Mouse (Mus musculus): ENCODE results near the gene Rab22a. TPM values are rescaled to one million over a fixed set of nuclear protein-coding genes. Genes with fewer than 3 reads are reported as not detected.
A peak's percentile ranks its signal among the peaks of the same experiment; 100 is the strongest.

The Rab22a gene
- polyA plus RNA-seq, 1 experiment from 2014 or later = 43.6 TPM

DNA sequence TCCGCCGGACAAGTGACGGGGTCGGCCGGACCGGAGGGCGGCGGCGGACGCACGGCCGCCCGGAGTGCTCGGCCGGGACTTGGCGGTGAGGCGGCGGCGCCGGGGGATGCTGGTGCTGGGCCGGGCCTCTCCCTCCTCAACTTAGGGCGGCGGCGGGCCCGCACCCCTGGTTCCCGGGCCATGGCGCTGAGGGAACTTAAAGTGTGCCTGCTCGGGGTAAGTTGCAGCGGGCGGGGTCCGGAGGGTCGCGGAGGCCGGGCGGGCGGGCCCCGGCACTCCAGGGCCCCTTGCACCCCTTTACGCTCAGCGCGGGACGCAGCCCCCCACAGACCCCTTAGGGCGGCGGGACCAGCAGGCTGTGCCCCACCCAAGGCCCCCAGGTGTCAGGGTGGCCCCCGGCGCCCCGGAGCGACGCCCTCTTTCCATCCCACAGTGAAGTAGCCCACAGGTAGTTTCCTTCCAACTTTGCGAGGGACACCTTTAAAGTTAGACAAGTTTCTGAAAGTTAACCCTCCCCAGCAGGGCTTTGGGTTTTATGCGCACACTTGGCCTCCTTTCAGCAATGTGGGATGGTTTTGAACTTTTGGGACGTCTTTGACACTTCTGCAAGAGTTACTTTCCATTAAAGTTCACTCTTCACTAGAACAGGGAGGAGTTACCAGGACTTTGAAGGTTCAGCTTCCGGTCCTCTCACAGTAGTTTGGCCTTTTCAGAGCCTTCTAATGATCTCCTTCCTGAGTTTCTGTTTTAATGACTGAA, 545 bp downstream of the Rab22a start:
- Histone ChIP-seq H3K4me2 (ENCODE audit: low read depth) (peak overlapping the region; percentile 74), H3K4me3 (ENCODE audit: low read depth, low read length) (peak overlapping the region; percentile 92), H3K27ac (ENCODE audit: low read depth, low read length) (no peak overlapping the region), H3K36me3 (ENCODE audit: control insufficient read depth, insufficient read depth, low read length) (no peaks in the 10 kb centered on the region; the same call in 1 of the 2 replicates), H3K27me3 (ENCODE audit: control insufficient read depth, insufficient read depth, low read length) (no peaks in the 10 kb centered on the region), H3K4me1 (ENCODE audit: control insufficient read depth, insufficient read depth, low read length) (peaks cover 6% of the 10 kb centered on the region; the same call in 1 of the 2 replicates), H3K9ac (ENCODE audit: low read length) (peak overlapping the region; percentile 87), H3K9me3 (ENCODE audit: control insufficient read depth, low read length) (no peaks in the 10 kb centered on the region)
- DNase-seq (ENCODE audit: low spot score) (no peak), ATAC-seq (ENCODE audit: insufficient read depth, low FRiP score, low TSS enrichment) (no peak)
- 1% methylated on average over 46 of the region's 52 CpGs for WGBS

DNA sequence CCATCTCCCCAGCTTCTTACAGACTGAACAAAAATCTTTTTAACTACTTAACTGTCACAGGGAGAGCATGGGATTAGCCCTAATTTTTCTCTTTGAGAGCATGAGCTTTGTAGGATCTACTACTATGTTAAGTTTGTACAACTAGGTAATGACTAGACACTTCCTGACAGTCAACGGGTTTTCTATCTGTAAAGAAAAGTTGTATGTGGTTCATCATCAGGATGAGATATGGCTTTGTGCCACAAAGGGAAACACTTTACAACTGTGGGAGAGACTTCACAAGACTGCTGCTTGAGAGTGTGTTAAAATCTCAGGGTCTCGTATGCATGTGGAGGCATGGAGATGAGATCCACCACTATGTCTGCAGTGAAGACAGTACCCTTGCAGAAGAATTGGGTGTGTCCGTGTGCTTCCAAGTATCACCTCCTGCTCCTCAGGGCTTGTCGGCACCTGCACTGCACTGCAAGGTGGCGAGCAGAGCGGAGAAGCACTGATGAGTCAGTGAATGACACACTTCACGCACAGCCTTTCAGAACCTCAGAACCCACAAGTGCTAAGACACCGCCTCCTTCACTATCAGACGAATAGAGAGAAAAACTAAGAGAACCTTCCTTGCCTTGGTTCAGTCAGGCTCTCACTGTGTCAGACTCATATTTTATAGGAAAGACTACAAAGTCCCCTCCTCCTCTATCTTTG, 2.8 kb downstream of the Rab22a start:
- no peak overlapping the region for H3K4me3 ChIP-seq (ENCODE audit: low read depth, low read length)
- no peak overlapping the region for H3K9ac ChIP-seq (ENCODE audit: low read length)
- WGBS = 94% methylated on average over 9 of the region's 9 CpGs
- no peak overlapping the region for H3K27ac ChIP-seq (ENCODE audit: low read depth, low read length)
- peaks cover 2% of the 10 kb centered on the region; the same call in 1 of the 2 replicates for H3K36me3 ChIP-seq (ENCODE audit: control insufficient read depth, insufficient read depth, low read length)
- no peak overlapping the region for H3K4me2 ChIP-seq (ENCODE audit: low read depth)
- no peak for ATAC-seq (ENCODE audit: insufficient read depth, low FRiP score, low TSS enrichment)
- peaks cover 6% of the 10 kb centered on the region; the same call in 1 of the 2 replicates for H3K4me1 ChIP-seq (ENCODE audit: control insufficient read depth, insufficient read depth, low read length)
- H3K27me3 ChIP-seq (ENCODE audit: control insufficient read depth, insufficient read depth, low read length) = no peaks in the 10 kb centered on the region
- no peaks in the 10 kb centered on the region for H3K9me3 ChIP-seq (ENCODE audit: control insufficient read depth, low read length)
- no peak for DNase-seq (ENCODE audit: low spot score)

DNA sequence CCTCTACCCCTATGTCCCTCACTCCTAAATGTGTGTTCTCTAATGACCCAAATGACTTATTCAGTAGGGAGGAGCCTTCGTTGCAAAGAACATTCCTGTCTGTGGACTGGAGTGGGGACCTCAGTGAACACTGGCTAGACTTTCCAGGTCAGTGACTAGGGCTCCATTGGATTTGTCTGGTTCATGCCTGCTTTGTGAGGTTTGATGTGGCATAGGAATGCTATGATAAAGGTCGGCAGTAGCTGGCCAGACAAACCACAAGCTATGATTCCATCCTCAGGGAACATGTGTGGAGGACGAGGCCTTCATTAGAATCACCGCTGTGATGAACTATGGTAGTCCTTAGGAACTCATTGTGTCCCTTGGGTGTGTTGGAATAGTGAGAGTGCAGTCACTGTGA, 5.2 kb downstream of the Rab22a start:
- Histone ChIP-seq H3K27ac (ENCODE audit: low read depth, low read length) (no peak overlapping the region), H3K9me3 (ENCODE audit: control insufficient read depth, low read length) (no peaks in the 10 kb centered on the region), H3K4me3 (ENCODE audit: low read depth, low read length) (no peak overlapping the region), H3K27me3 (ENCODE audit: control insufficient read depth, insufficient read depth, low read length) (no peaks in the 10 kb centered on the region), H3K4me2 (ENCODE audit: low read depth) (no peak overlapping the region), H3K9ac (ENCODE audit: low read length) (no peak overlapping the region), H3K36me3 (ENCODE audit: control insufficient read depth, insufficient read depth, low read length) (peaks cover 2% of the 10 kb centered on the region; the same call in 1 of the 2 replicates), H3K4me1 (ENCODE audit: control insufficient read depth, insufficient read depth, low read length) (peaks cover 4% of the 10 kb centered on the region; the same call in 1 of the 2 replicates)
- ATAC-seq (ENCODE audit: insufficient read depth, low FRiP score, low TSS enrichment) (no peak), DNase-seq (ENCODE audit: low spot score) (no peak)
- 87% methylated on average over 4 of the region's 4 CpGs for WGBS

DNA sequence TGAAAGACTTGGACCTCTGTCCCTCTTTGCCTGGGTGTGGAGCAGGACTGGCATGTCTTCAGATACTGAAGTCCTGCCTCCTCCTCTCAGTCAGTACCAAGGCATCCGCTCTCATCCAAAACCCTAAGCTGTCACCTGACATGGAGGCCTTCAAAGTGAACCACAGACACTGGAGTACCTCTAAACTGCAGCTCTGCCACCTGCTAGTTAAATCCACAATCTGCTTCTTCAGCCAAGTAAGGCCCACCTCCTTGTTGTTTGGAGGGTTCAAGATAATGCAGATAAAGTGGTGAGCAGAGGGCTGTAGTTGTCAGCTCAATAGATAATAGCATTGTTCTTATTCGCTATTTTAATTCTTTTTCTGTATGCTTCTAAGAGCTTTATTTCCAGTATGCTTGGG, 5.7 kb downstream of the Rab22a start:
- H3K27me3 ChIP-seq (ENCODE audit: control insufficient read depth, insufficient read depth, low read length) = no peaks in the 10 kb centered on the region
- peaks cover 4% of the 10 kb centered on the region; the same call in 1 of the 2 replicates for H3K4me1 ChIP-seq (ENCODE audit: control insufficient read depth, insufficient read depth, low read length)
- no peaks in the 10 kb centered on the region for H3K9me3 ChIP-seq (ENCODE audit: control insufficient read depth, low read length)
- no peak for ATAC-seq (ENCODE audit: insufficient read depth, low FRiP score, low TSS enrichment)
- H3K4me2 ChIP-seq (ENCODE audit: low read depth) = no peak overlapping the region
- no peak for DNase-seq (ENCODE audit: low spot score)
- no peak overlapping the region for H3K27ac ChIP-seq (ENCODE audit: low read depth, low read length)
- WGBS = 92% methylated on average over 2 of the region's 2 CpGs
- H3K9ac ChIP-seq (ENCODE audit: low read length) = no peak overlapping the region
- peaks cover 2% of the 10 kb centered on the region; the same call in 1 of the 2 replicates for H3K36me3 ChIP-seq (ENCODE audit: control insufficient read depth, insufficient read depth, low read length)
- no peak overlapping the region for H3K4me3 ChIP-seq (ENCODE audit: low read depth, low read length)

DNA sequence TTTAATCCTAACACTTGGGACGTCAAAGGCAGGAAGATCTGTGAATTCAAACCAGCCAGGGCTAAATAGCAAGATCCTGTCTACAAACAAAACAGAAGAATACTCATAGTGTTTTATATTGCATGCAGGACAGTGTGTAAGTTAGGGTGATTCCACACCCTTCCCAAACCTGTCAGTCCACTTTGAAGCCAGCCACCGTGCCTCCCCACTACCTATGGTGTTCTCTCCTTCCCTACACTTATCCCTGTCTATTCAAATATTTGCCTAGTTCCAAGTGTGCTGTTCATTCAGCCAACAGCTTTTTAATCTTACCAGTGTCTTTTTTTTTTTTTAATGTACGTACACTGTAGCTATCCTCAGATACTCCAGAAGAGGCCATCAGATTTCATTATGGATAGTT, 7.3 kb downstream of the Rab22a start:
- Histone ChIP-seq H3K4me2 (ENCODE audit: low read depth) (no peak overlapping the region), H3K36me3 (ENCODE audit: control insufficient read depth, insufficient read depth, low read length) (peaks cover 2% of the 10 kb centered on the region; the same call in 1 of the 2 replicates), H3K4me3 (ENCODE audit: low read depth, low read length) (no peak overlapping the region), H3K27me3 (ENCODE audit: control insufficient read depth, insufficient read depth, low read length) (no peaks in the 10 kb centered on the region), H3K4me1 (ENCODE audit: control insufficient read depth, insufficient read depth, low read length) (no peaks in the 10 kb centered on the region), H3K9me3 (ENCODE audit: control insufficient read depth, low read length) (no peaks in the 10 kb centered on the region), H3K27ac (ENCODE audit: low read depth, low read length) (no peak overlapping the region), H3K9ac (ENCODE audit: low read length) (no peak overlapping the region)
- WGBS = 94% methylated on average over 3 of the region's 3 CpGs
- DNase-seq (ENCODE audit: low spot score) (no peak), ATAC-seq (ENCODE audit: insufficient read depth, low FRiP score, low TSS enrichment) (no peak)

DNA sequence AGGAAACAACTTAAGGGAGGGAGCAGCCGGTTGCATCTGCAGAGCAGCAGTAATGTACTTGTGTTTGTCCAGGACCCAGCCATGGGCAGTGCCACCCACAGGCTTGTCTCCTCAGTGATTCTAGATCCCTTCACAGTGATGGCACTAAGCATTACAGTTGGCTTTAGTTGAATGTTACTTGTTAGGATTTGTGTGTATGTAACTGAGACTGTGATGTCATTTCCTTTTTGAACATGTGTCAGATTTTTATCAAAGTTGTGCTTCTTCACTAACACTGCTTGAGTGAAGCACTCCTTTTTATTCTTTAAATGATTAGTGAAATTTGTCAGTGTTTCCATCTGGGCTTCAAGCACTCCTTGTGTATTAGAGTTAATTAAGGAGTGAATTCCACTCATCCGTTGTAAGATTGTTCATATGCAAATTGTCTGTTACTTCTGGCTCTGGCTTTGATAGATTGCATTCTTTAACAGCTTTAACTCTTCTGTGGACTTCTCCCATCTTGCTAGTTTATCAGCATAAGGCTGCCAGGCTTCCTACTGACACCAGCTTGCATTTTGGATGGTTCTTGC, 12.9 kb downstream of the Rab22a start:
- ATAC-seq (ENCODE audit: insufficient read depth, low FRiP score, low TSS enrichment) (no peak), DNase-seq (ENCODE audit: low spot score) (no peak)
- Histone ChIP-seq H3K36me3 (ENCODE audit: control insufficient read depth, insufficient read depth, low read length) (peaks cover 4% of the 10 kb centered on the region), H3K9ac (ENCODE audit: low read length) (no peak overlapping the region), H3K9me3 (ENCODE audit: control insufficient read depth, low read length) (no peaks in the 10 kb centered on the region), H3K27me3 (ENCODE audit: control insufficient read depth, insufficient read depth, low read length) (no peaks in the 10 kb centered on the region), H3K4me1 (ENCODE audit: control insufficient read depth, insufficient read depth, low read length) (no peaks in the 10 kb centered on the region), H3K4me3 (ENCODE audit: low read depth, low read length) (no peak overlapping the region), H3K4me2 (ENCODE audit: low read depth) (no peak overlapping the region), H3K27ac (ENCODE audit: low read depth, low read length) (no peak overlapping the region)
- 76% methylated on average over 2 of the region's 2 CpGs for WGBS

DNA sequence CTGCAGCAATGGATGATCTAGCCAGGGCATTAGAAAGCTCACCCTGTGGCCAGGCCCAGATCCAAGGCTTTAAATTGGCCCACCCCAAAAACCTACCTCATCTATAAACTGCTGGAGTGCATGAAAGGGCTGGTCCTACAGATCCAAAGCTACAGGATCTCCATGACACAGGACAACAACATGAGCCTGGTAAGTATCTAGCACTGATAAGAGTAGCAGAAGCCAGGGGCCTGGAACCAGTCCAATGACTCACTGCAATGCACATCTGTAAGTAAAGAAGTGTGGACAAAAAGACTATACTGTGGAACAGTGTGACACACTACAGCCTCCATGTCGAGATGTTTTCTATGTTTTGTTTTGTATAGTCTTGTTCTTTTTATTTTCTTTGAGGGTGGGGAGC, 13.9 kb downstream of the Rab22a start:
- H3K36me3 ChIP-seq (ENCODE audit: control insufficient read depth, insufficient read depth, low read length) = peaks cover 4% of the 10 kb centered on the region
- H3K9ac ChIP-seq (ENCODE audit: low read length) = no peak overlapping the region
- no peaks in the 10 kb centered on the region for H3K4me1 ChIP-seq (ENCODE audit: control insufficient read depth, insufficient read depth, low read length)
- 91% methylated on average over 1 of the region's 1 CpGs for WGBS
- H3K4me3 ChIP-seq (ENCODE audit: low read depth, low read length) = no peak overlapping the region
- H3K9me3 ChIP-seq (ENCODE audit: control insufficient read depth, low read length) = no peaks in the 10 kb centered on the region
- H3K4me2 ChIP-seq (ENCODE audit: low read depth) = no peak overlapping the region
- no peak for DNase-seq (ENCODE audit: low spot score)
- H3K27ac ChIP-seq (ENCODE audit: low read depth, low read length) = no peak overlapping the region
- ATAC-seq (ENCODE audit: insufficient read depth, low FRiP score, low TSS enrichment) = no peak
- no peaks in the 10 kb centered on the region for H3K27me3 ChIP-seq (ENCODE audit: control insufficient read depth, insufficient read depth, low read length)

DNA sequence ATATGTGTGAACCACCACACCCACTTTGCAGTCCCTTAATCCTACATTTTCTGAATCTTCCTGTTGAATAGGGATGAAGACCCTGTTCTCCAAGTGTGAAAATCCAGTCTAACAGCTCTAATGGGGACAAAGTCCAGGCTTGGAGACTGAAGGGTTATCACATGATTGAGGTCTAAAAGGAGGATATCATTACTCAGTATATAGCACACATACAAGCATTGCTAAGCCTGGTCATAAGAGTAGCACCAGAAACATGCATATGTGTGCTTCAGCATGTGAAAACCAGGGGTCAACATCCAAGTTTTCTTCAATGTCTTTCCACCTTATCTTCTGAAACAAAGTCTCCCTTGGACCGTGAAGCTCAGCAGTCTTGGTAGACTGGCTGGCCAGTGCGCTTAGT, 19.0 kb downstream of the Rab22a start:
- no peaks in the 10 kb centered on the region for H3K27me3 ChIP-seq (ENCODE audit: control insufficient read depth, insufficient read depth, low read length)
- H3K27ac ChIP-seq (ENCODE audit: low read depth, low read length) = no peak overlapping the region
- H3K9ac ChIP-seq (ENCODE audit: low read length) = no peak overlapping the region
- peaks cover 2% of the 10 kb centered on the region; the same call in 1 of the 2 replicates for H3K36me3 ChIP-seq (ENCODE audit: control insufficient read depth, insufficient read depth, low read length)
- no peak overlapping the region for H3K4me3 ChIP-seq (ENCODE audit: low read depth, low read length)
- no peak overlapping the region for H3K4me2 ChIP-seq (ENCODE audit: low read depth)
- DNase-seq (ENCODE audit: low spot score) (no peak), ATAC-seq (ENCODE audit: insufficient read depth, low FRiP score, low TSS enrichment) (no peak)
- 92% methylated on average over 2 of the region's 2 CpGs for WGBS
- H3K9me3 ChIP-seq (ENCODE audit: control insufficient read depth, low read length) = no peaks in the 10 kb centered on the region
- no peaks in the 10 kb centered on the region for H3K4me1 ChIP-seq (ENCODE audit: control insufficient read depth, insufficient read depth, low read length)
